Mouse (Mus musculus) spleen, postnatal 14 days (tissue): ENCODE data around the gene Glyat.

Experiments used
- DNase-seq, 2 experiments: peaks; one replicate each; pipeline ENCODE4 v3.0.0; 2021 to 2022; ENCODE audit warnings: low spot score in 2 of 2

The Glyat gene

DNA sequence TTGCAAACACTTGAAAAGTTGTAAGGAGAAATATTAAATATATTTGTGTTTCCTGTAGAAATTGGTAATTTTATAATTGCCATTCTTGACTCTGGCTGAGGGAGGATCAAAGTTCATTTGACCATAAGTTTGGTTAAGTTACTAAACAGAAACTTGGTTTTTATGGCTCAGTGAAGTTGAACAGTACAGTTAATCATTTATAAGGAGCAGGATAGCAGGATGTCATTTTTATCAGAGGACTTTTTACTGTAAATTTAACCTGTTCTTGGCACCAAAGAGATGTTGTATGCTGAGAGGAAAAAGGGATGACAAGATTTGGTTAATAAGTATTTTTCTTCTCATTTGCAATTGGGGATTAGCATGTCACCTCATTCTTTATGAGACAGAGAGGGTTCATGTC lies 51.5 kb downstream of the Glyat start:
- no peak for DNase-seq

DNA sequence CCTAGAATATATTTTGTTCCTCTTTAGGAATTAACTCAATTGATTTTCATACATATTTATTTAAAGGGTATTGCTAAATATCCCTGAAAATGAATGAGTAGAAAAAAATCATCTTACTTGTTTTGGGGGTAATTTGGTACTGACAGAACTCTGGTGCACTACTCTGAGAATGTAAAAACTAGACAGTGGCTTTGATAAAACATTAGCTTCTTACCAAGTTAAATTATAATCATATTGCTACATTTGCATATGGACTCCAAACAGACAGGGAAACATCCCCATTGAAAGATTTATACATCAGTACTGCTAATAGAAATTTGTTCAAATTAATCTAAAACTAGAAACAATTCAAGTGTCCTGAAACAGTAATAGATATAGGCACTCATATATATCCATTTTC lies 52.1 kb downstream of the Glyat start:
- no peak for DNase-seq

DNA sequence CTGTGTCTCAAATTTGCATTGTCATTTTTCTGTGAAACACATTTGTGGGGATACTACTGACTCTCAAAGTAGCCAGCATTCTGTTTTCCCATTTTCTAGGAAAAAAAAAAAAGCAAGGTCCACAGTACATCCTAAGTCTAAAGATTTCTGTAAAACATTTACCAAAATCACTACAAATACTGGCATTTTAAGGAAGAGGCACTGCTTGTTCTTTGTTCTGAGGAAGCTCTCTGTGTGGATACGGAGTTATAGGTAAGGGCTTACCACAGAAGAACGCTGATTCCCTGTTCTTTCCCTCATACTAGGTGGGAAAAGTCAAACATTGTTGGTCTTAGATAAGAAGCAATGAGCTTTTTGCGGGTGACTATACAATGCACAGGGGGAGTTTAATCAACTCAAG lies 62.5 kb downstream of the Glyat start, which contains the start of gene Keg1:
Gene Keg1, plus strand, starts transcription at position 197 of the 400 bp plus-strand sequence.
- no peak for DNase-seq

DNA sequence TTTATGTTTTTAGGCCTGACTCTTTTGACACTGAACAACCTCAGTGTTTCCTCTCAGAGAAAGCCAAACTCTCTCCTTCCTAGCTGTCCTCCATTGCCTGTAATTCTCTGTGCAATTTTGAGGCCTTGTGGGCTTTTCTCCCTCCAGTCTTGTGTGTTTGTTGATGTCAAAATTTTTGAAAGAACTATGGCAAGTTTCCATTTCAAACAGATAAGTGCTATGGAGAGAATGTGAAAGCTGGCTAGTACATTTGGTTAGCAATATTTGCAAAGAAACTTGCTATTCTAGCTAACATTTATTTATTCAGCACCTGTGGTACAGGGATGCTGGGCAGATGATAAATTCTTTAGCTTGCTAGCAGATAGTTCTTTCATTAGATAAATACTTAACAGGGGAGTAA lies 63.1 kb downstream of the Glyat start:
- no peak for DNase-seq
